Mouse (Mus musculus): ENCODE results near the gene Ube2g2.

GRCm38 (mm10) chr10:77652046-77652445, 30.0 kb downstream of the Ube2g2 start:
- TF ChIP-seq CTCF (IDR thresholded peaks at IDR 0.05; ENCODE audit: insufficient read depth, low read length), result no peak
- TF ChIP-seq POLR2A (IDR thresholded peaks at IDR 0.05; ENCODE audit: borderline replicate concordance, extremely low read depth, low read depth, low read length), result no peak
